Mouse (Mus musculus): ENCODE results near the gene Gm8926.
"Not testable (repeated sequence)": the region's sequence is repeated elsewhere in the genome, so short reads cannot be mapped to it uniquely, and the experiment has no call there.

Gm8926 gene

GRCm38 (mm10) chr5:11770248-11770647 is at the start of gene Gm8926:
Gene Gm8926 (plus strand): TSS chr5:11770548.
- DNase-seq (ENCODE audit: low spot score): not testable (repeated sequence)
